Mouse (Mus musculus) spleen, adult 2 months (tissue): ENCODE results near the gene 1600002K03Rik.

Experiments used
- CTCF ChIP-seq: fragments of 200-500 bp; IDR thresholded peaks from 2 replicates; pipeline ENCODE4 v1.5.1; 2011; ENCODE audit warnings: mild to moderate bottlenecking, inconsistent platforms; ENCODE audit not compliant: insufficient read depth, insufficient read length, insufficient replicate concordance; ENCODE audit errors: extremely low read depth
- POLR2A ChIP-seq: fragments of 200-500 bp; IDR thresholded peaks from 2 replicates; pipeline ENCODE4 v1.6.1; 2011; ENCODE audit warnings: low read depth, low read length, inconsistent platforms

DNA sequence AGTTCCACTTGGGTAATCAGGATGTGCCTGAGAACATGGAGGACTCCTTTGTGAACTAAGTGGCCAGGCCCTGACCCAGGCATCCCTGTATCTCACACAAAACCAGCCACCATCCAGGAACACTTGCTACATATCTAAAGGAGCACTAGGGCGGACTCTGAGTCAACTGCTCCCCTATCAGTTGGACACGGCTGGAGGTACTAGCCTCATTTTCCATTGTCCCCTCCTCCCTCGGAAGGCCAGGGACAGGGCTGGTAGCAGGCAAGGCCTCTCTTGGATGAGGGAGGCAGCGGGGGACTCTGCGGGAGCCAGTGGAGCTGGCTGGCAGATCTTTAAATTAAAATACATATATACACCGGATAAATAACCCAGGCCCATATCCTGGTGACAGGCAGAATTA lies 21.2 kb downstream of the 1600002K03Rik start:
- TF ChIP-seq POLR2A (no peak), CTCF (no peak)
